Mouse (Mus musculus) gastrocnemius, adult 8-10 months (tissue): ENCODE measurements around the gene Shld1. TPM values are rescaled to one million over a fixed set of nuclear protein-coding genes. Genes with fewer than 3 reads are reported as not detected.
A peak's percentile ranks its signal among the peaks of the same experiment; 100 is the strongest.

Experiments used
- DNase-seq, 2 experiments: peaks; one replicate each; pipeline ENCODE4 v3.0.0; 2022; ENCODE audit warnings: low spot score in 2 of 2
- total RNA-seq, 4 experiments: library from RNA; stranded (reverse); gene quantifications; 2 replicates each; pipeline ENCODE4 v1.2.4; 2022

Shld1 gene
- total RNA-seq, 4 experiments from 2014 or later, result 5.6 to 9.8 (median 7.0) TPM

- no peak for DNase-seq
Measured at GRCm38 (mm10) chr2:132691731-132692130, 5.0 kb downstream of the Shld1 start.

- no peak for DNase-seq
Measured at GRCm38 (mm10) chr2:132692320-132692719, 5.6 kb downstream of the Shld1 start.

GRCm38 (mm10) chr2:132693980-132694379 lies 7.2 kb downstream of the Shld1 start:
- no peak for DNase-seq

DNA sequence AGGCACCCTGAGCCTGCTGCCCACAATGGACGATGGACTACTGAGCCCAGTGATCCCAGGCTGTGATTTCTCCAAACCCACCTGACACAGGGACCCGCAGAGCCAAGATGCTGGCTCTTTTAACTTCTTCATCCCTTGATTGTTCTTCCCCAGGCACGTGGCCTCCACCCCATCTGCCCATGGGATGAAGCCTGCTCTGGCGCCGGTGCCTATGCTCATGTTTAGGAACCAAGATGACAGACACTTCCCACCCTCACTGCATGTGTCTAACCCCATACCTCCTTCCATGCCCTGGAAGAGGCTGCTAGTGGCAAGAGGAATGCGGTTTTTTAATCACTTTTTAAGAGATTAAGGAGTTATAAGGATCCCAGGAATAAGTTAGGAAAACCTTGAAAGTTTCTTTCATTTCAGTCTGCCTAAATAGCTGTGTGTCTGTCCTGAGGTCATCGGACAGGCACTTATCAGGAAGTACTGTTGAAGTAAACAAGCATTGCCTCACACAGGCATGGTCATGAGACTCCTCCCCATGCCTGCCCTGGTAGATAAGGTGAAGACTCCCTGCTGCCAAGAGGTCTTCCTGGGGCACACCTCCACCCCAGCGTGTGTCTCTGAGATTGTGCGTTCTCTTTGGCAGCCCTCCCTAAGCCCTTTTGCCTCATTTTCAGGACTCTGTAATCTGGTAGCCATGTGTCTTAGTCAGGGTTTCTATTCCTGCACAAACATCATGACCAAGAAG lies 8.8 kb downstream of the Shld1 start:
- no peak for DNase-seq

DNA sequence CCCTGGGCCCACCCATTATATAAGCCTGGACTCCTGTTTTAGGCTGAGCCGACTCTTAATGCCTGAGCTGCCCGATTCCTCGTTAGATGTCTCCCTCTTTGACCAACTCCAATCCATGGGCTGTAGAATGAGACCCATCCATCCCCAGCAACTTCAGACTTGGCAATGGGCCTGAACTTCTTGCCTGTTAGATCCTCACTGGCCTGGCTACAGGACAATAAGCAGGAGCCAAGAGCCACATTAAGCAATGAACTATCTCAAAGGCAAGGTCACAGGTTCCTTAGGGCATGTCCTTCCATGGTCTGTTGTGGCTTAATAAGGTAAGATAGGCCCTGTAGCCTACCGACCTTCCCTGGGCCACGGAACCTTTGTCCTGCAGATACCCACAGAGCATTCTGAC lies 9.8 kb downstream of the Shld1 start:
- DNase-seq, result no peak

- no peak for DNase-seq
Measured at GRCm38 (mm10) chr2:132697256-132697655, 10.5 kb downstream of the Shld1 start.

DNA sequence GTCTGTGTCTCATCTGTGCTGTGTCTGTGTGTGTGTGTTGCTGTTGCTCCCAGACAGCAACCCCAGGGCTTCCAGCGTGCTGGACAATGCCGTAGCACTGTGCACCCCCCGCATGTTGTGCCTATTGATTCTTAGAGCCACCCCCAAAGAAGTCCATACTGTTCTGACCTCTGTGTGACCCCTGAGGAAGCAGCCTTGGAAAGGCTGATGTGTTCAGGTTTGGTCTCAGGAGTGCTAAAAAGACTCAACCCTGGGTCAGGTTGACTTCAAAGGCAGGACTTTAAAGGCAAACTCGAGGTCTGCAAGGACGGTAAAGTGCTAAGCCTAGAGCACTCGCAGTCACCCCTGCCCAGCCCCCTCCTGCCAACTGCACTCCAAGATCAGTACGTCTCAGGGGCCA lies 11.0 kb downstream of the Shld1 start:
- DNase-seq, result no peak

GRCm38 (mm10) chr2:132698420-132698819 lies 11.7 kb downstream of the Shld1 start:
- peak; percentile 10 to 22 for DNase-seq

DNA sequence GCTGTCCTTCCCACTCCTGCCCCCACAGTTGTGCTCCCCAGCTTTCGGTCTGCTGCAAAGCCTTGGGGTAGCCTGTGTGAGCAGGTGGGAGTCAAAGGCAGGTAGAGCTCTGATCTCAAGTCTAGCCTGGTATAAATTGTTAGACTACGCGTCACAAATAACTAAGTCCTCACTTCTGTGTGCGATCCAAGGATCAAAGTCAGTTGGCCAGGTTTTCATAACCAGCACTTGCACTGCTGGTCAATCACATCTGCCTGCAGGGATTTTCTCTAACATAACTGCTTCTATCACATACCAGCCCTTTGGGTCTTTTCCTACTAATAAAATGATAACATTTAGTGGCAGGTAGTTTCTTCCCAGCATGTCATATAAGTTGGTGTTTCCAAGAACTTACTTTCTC lies 14.2 kb downstream of the Shld1 start:
- no peak for DNase-seq

- DNase-seq, result peak; percentile 41 to 47
Measured at GRCm38 (mm10) chr2:132701451-132701886, 14.7 kb downstream of the Shld1 start.

GRCm38 (mm10) chr2:132705251-132705992 lies 18.7 kb downstream of the Shld1 start:
- no peak for DNase-seq

DNA sequence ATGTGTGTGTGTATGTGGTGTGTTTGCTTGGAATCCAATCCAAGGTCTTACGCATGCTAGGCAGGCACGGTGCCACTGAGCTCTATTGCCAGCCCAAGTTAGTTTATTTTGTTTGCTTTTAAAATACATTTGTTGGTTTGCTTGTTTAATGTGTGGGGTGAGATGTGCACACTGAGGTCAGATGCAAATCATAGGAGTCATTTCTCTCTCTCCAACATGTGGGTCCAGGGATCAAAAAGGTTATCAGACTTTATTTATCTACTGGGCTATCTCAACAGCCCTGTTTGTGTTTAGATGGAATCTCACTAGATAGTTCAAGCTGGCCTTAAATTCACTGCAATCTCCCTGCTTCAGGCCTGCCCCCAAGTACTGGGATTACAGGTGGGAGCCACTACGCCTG lies 19.6 kb downstream of the Shld1 start:
- no peak for DNase-seq

GRCm38 (mm10) chr2:132710488-132710887 lies 23.8 kb downstream of the Shld1 start:
- no peak for DNase-seq

DNA sequence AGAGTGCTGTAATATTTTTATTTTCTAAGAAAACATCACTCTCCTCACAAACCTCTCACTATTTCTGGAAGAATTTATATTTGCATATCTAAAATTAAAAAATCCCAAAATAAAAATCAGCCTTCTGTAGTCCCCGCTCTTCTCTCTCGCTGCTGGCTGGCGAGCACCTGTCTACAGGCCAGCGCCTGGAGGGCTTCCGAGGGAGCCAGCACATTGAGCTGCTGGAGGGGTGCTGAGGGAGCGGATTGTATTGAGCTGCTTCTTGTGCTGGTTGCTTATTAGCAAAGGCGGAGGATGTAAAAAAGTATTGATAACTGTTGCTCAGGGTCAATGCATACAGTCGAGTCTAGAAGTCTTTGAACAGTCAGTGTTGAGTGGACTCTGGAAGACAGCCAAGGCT lies 25.3 kb downstream of the Shld1 start:
- DNase-seq, result no peak

- no peak for DNase-seq
Measured at GRCm38 (mm10) chr2:132714522-132714921, 27.8 kb downstream of the Shld1 start.

- DNase-seq, result no peak
Measured at GRCm38 (mm10) chr2:132714946-132715345, 28.2 kb downstream of the Shld1 start.

DNA sequence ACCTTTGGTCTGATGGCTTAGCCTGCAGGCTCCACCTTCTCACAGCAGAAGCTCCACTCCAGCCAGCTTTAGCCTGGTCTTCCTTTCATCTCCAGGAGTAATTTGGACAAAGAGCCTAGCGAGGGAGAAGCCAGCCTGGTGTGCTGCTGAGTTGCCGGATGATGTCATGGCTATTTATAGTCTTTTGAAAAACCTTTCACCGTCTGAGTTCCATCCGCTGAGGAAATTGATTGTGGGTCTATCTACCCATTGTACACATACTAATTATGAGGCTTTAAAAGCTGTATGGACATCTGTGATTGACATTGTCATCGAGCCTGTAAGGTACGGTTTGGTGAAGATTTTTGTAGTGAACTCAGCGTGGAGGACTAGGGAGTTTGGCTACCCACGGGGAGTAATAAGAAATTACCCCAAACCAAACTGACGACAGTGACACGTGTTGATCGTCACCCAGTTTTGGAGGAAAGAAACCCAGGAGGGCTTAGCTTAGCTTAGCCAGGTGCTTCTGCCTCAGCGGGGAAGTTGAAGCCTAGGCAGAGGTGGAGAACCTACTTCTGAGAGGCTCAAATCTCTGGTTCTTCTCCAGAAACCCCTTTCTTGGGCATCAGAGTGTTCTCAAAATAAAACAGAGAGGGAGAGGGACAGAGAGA lies 28.8 kb downstream of the Shld1 start:
- DNase-seq, result no peak

- DNase-seq, result peak in 1 of 2 experiments; percentile 42
Measured at GRCm38 (mm10) chr2:132716154-132716553, 29.4 kb downstream of the Shld1 start.

- DNase-seq, result no peak
Measured at GRCm38 (mm10) chr2:132716901-132717536, 30.3 kb downstream of the Shld1 start.

DNA sequence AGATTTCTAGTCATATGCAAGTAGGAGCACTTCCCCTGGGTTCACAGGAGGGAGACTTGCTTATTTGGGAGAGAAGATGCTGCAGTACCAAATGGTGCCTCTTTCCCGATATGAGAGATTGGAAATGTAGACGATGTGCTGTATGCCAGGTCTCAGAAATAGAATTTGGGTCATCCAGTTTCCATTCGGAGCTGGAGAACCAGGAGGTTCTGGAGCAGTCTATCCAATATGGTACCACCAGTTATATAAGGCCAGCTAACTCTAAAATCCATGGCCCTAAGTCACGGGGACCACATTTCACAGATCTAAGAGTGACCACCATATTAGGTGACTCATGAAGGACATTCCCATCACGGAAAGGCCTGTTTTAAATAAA lies 30.8 kb downstream of the Shld1 start:
- no peak for DNase-seq

GRCm38 (mm10) chr2:132720921-132721566 lies 34.3 kb downstream of the Shld1 start:
- no peak for DNase-seq
